Mouse (Mus musculus) left cerebral cortex, adult 2 months (tissue): ENCODE data around the gene Rab31. TPM values are rescaled to one million over a fixed set of nuclear protein-coding genes. Genes with fewer than 3 reads are reported as not detected.
A peak's percentile ranks its signal among the peaks of the same experiment; 100 is the strongest.
"Not testable (repeated sequence)": the region's sequence is repeated elsewhere in the genome, so short reads cannot be mapped to it uniquely, and the experiment has no call there.

Experiments
- DNase-seq, 2 experiments: peaks; one replicate each; pipeline ENCODE4 v3.0.0; 2021 to 2022; ENCODE audit warnings: low spot score in 2 of 2, mixed read lengths in 1 of 2; ENCODE audit errors: extremely low spot score in 1 of 2
- H3K27ac ChIP-seq: fragments of 200-600 bp; 2 replicates; pipeline ENCODE4 v1.8.1; 2022
- H3K4me3 ChIP-seq: fragments of 200-600 bp; 2 replicates; pipeline ENCODE4 v1.8.1; 2022
- CTCF ChIP-seq: fragments of 200-600 bp; IDR thresholded peaks from 2 replicates; pipeline ENCODE4 v1.8.1; 2022; ENCODE audit warnings: antibody characterized with exemption, mild to moderate bottlenecking, moderate library complexity
- intact Hi-C: fragments of 180-260 bp; cut with DNase I; formaldehyde crosslinking; loops from one replicate; pipeline ENCODE4 v1.15.1; 2025
- total RNA-seq, 2 experiments: library from RNA; stranded (reverse); gene quantifications; 2 replicates each; pipeline ENCODE4 v1.2.3; 2021

The Rab31 gene
- total RNA-seq, 2 experiments from 2014 or later: 53.6 to 54.7 TPM

DNA sequence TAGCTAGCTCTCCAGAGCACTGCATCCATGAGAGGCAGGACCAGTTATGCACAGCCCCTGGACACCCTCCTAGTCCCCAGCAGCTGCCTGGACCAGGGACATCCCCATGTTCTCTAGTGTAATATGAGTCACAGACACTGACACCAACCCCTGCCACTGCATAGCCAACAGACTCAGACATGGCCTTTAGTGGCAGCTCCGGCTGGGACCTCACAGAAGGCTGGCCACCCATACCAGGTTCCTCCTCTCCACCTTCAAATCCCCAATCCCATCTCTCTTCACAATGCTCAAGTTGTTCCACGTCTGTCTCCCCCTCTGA is 123.4 kb downstream of the Rab31 start:
- DNase-seq: no peak
- no peak for TF ChIP-seq CTCF
- Histone ChIP-seq H3K27ac (no peak overlapping the region), H3K4me3 (no peak overlapping the region)
- intact Hi-C loops: no loop called here

DNA sequence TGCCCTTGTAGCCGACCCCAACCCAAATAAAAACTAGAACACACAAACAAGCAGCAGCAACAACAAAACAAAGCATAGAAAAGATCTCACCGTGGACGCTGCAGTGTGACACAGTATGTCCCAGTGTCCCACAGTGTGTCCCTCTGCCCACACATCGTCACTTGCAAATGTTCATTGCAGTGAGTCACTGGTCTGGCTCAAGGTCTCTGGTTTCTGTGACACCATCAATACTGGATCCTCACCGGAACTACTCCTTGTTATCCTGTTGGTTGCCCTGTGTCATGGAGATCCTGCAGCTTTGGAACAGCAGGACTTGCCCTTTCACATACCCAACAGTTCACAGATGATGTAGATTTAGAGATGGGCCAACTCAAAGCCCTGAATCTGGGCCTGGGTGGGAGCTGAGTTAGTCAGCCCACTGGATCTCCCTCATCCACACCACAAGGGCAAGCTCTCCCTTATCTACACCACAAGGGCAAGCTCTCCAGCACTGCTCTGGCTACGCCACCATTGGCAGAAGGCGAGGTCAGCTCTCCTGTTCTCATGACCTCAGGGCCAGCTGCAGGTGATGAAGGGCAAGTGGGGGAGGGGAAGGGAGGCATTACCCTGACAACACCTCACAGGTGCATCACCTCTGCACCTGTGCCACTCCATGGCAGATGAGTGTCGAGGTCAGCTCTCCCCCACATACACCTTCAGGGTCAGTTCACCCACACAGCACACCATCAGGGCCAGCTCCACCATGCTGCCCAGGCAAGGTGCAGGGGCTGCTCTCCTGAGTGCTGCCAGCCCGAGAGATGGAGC is 124.0 kb downstream of the Rab31 start:
- H3K4me3 ChIP-seq: no peak overlapping the region
- no peak overlapping the region for H3K27ac ChIP-seq
- intact Hi-C loops: no loop called here
- DNase-seq: no peak
- TF ChIP-seq CTCF: no peak

DNA sequence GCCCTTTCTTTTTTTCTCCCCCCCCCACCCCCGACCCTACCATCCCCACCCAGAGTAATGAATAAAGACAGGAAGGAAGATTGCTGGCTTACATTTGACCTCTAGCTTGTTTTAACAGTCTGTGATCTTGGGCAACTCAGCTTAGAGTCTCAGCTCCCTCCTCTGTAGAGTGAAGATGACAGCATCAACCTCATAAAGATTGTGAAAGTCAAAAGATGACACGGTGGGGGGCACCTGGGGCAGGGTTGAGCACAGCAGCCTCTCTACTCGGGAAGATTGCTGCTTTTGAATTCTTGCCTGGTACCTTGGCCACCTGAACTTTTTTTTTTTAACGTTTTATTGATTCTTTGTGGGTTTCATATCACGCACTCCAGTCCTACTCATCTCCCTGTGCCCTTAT is 124.6 kb downstream of the Rab31 start:
- intact Hi-C loops: no loop called here
- Histone ChIP-seq H3K27ac (no peak overlapping the region), H3K4me3 (no peak overlapping the region)
- DNase-seq: no peak
- TF ChIP-seq CTCF: no peak

- DNase-seq: no peak
- TF ChIP-seq CTCF: no peak
- intact Hi-C loops: no loop called here
- H3K27ac ChIP-seq: no peak overlapping the region
- no peak overlapping the region for H3K4me3 ChIP-seq
These were observed 125.3 kb downstream of the Rab31 start for GRCm38 (mm10) chr17:65647226-65647625.

DNA sequence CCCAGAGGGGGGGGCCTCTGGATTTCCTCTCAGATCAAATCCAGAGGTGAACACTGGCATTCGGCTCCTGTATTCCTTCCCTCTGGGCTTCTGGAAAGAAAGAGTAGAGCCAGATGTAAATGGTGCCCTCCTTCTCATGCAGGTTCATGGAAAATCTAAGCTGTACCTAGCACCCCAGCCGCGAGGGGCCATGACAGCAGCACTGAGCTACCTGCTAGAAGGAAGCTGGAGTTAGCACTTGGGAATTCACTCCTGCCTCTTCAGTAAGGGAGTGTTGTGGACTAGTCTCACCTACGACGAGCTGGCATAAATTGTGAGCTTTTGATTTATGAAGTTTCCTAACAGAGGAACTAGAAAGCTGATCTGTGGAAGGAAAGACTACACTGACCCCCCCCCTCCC is 129.0 kb downstream of the Rab31 start:
- no peak for DNase-seq
- H3K27ac ChIP-seq: peak overlapping the region; percentile 96

DNA sequence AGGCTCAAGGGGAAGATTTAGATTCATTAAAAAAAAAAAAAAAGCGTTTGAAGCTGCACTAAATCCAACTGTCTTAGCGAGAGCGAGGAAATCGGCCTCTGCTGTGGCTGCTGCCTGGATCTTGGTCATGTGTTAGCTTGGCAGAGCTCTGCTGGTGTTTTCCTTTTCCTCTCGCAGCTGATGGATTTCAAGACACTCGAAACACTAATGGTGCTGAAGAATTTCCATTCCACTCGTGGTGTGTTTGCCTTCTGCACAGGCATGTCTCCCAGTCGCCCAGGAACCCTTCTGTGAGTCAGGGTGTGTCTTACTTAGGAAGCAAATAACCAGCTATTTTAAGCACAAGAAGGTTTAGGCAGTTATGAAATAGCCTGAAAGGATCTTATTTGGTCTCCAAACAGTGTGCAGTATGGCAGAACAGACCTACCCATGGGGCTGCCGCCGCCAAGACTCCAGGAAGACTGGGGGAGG is 129.5 kb downstream of the Rab31 start:
- DNase-seq: peak; percentile 52 to 59
- Histone ChIP-seq H3K4me3 (no peak overlapping the region), H3K27ac (peak overlapping the region; percentile 96)
- no peak for TF ChIP-seq CTCF
- intact Hi-C loops: loop anchor here (1.0 kb wide), 1 partner anchor 29 kb away; no protein-coding TSS in a partner anchor

More for the DNA sequence above, 129.0 kb downstream of the Rab31 start:
- H3K4me3 ChIP-seq: no peak overlapping the region
- intact Hi-C loops: loop anchor here (1.0 kb wide), 1 partner anchor 29 kb away; no protein-coding TSS in a partner anchor
- TF ChIP-seq CTCF: no peak; the same call in 1 of the 2 replicates

DNA sequence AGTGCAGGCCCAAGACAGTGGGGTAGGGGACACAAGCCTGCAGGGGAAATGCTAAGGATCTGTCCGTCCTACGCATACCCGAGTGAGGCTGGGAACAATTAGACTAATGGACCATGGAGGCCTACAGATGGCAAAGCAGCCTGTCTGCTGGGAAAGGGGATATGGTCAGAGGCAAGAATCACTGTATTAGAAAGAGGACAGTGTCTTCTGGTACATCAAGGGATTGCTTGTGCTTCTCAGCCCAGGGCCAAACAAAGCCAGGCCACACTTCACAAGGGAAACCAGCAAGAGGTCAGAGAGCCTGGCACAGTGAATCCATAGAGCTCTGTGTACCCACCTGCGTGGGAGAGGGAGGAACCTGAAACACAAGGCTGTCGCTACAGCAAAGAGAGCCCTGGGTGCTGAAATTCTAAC is 130.0 kb downstream of the Rab31 start:
- Histone ChIP-seq H3K27ac (peak overlapping the region; percentile 96), H3K4me3 (no peak overlapping the region)
- no peak for DNase-seq
- intact Hi-C loops: no loop called here
- TF ChIP-seq CTCF: no peak

DNA sequence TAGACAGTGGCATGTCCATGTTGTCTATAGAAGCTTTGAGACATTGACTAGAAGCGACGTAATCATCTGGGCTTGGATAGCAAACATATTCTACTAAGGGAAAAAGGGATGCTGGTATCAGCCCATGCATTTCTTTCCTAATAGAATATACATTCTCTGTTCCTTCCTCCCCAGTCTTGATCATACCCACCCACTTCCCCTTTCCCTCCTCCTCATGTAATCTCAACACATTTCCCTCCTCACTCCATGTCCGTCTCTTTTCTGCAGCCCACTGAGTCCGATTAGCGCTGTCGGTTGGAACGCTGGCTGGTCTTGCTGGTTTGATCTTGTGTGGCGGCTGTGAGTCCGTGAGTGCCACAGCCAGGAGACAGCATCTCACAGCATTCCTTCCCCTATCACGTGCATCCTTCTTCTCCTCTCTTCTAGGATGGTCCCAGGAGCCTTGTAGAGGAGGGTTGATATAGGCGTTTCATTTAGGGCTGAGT is 130.8 kb downstream of the Rab31 start, which contains the start of gene Txndc2:
TSS of gene Txndc2 (minus strand) at position 435 of the 485 bp plus-strand sequence.
- H3K4me3 ChIP-seq: no peak within 1 kb of the TSS
- no peak for DNase-seq
- no peak for TF ChIP-seq CTCF
- H3K27ac ChIP-seq: peak within 1 kb of the TSS; percentile 96
- intact Hi-C loops: no loop called here

DNA sequence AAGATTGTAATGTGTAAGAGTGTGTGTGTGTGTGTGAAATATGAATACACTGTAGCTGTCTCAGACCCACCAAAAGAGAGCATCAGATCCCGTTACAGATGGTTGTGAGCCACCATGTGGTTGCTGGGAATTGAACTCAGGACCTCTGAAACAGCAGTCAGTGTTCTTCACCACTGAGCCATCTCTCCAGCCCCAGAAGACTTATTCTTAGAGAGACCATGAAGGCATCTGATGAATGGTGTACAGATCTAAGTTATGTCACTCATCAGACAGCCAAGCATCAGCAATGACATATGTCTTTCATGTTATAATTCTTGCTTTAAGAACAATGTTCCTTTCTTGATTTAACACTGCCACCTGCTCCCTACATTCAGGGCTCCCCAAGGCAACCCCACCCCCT is 133.4 kb downstream of the Rab31 start:
- intact Hi-C loops: no loop called here
- DNase-seq: no peak
- no peak for TF ChIP-seq CTCF
- no peak overlapping the region for H3K4me3 ChIP-seq
- no peak overlapping the region for H3K27ac ChIP-seq

GRCm38 (mm10) chr17:65635715-65636360 is 136.7 kb downstream of the Rab31 start:
- H3K4me3 ChIP-seq: no peak overlapping the region
- DNase-seq: no peak
- intact Hi-C loops: no loop called here
- H3K27ac ChIP-seq: no peak overlapping the region
- no peak for TF ChIP-seq CTCF

GRCm38 (mm10) chr17:65629943-65630342 is 142.6 kb downstream of the Rab31 start:
- intact Hi-C loops: no loop called here
- no peak for TF ChIP-seq CTCF
- no peak for DNase-seq
- no peak overlapping the region for H3K27ac ChIP-seq
- H3K4me3 ChIP-seq: no peak overlapping the region

GRCm38 (mm10) chr17:65628823-65629532 is 143.6 kb downstream of the Rab31 start:
- H3K27ac ChIP-seq, DNase-seq, H3K4me3 ChIP-seq, intact Hi-C loops: not testable (repeated sequence)
